Mouse (Mus musculus) G1E (cell line): ENCODE measurements around the gene Npas3. TPM values are rescaled to one million over a fixed set of nuclear protein-coding genes. Genes with fewer than 3 reads are reported as not detected.

Experiments used
- ATAC-seq: 2 replicates; pipeline ENCODE4 v1.8.0; 2016; ENCODE audit warnings: mild to moderate bottlenecking; ENCODE audit not compliant: insufficient number of reproducible peaks, poor library complexity, low FRiP score, severe bottlenecking; ENCODE audit errors: extremely low read depth
- DNase-seq: peaks from one replicate; pipeline ENCODE4 v3.0.0; 2012; ENCODE audit warnings: low spot score
- H3K27me3 ChIP-seq: 2 replicates; pipeline ENCODE4 v1.6.1; 2012; ENCODE audit warnings: mild to moderate bottlenecking, low read length, inconsistent platforms; ENCODE audit not compliant: insufficient read depth
- H3K36me3 ChIP-seq: replicated peaks from 2 replicates; pipeline ENCODE3; 2012; ENCODE audit warnings: mild to moderate bottlenecking, inconsistent platforms
- H3K4me1 ChIP-seq: 2 replicates; pipeline ENCODE4 v1.6.1; 2012; ENCODE audit warnings: low read depth, low read length, inconsistent platforms, mixed read lengths; ENCODE audit not compliant: insufficient read depth
- H3K4me3 ChIP-seq: 2 replicates; pipeline ENCODE4 v1.5.1; 2012; ENCODE audit warnings: low read depth, mild to moderate bottlenecking, inconsistent platforms, low read length, moderate library complexity, mixed read lengths
- H3K9me3 ChIP-seq: replicated peaks from 2 replicates; pipeline ENCODE4 v1.6.1; 2012; ENCODE audit warnings: inconsistent platforms
- CTCF ChIP-seq: IDR thresholded peaks from 2 replicates; pipeline ENCODE4 v1.5.1; 2012; ENCODE audit warnings: low read depth, low read length, inconsistent platforms, mixed read lengths
- GATA1 ChIP-seq: IDR thresholded peaks from 2 replicates; pipeline ENCODE4 v1.6.1; 2012; ENCODE audit warnings: borderline replicate concordance, low read length, inconsistent platforms, mixed read lengths
- GATA2 ChIP-seq: IDR thresholded peaks from 2 replicates; pipeline ENCODE4 v1.6.1; 2012; ENCODE audit warnings: low read depth, low read length, inconsistent platforms, borderline replicate concordance
- POLR2AphosphoS5 ChIP-seq: IDR thresholded peaks from 2 replicates; pipeline ENCODE4 v1.6.1; 2012; ENCODE audit warnings: low read depth, low read length, inconsistent platforms; ENCODE audit not compliant: insufficient replicate concordance
- TAL1 ChIP-seq: conservative IDR thresholded peaks from 2 replicates; pipeline ENCODE4 v1.6.1; 2012; ENCODE audit warnings: low read depth, low read length, inconsistent platforms, mixed read lengths
- polyA plus RNA-seq: library from polyadenylated mRNA; stranded (reverse); fragments of >175 nt; gene quantifications from 2 replicates; pipeline ENCODE4 v1.2.3, GENCODE M21; 2012
- total RNA-seq, 2 experiments: library from RNA; stranded (forward) in 1 of 2; stranded (reverse) in 1 of 2; fragments of 200-1000 nt in 1 of 2; fragments of >200 nt in 1 of 2; fragmentation: Nextera tagmentation in 1 of 2; gene quantifications; 2 replicates each; pipeline ENCODE4 v1.2.3; 2014 to 2017

Gene Npas3
- total and polyA plus RNA-seq, 3 experiments: 0.11 TPM; not detected in 2

GRCm38 (mm10) chr12:53981575-53982507 is 733.4 kb downstream of the Npas3 start:
- H3K27me3 ChIP-seq: no peaks in the 10 kb centered on the region
- DNase-seq: no peak
- no peak for TF ChIP-seq TAL1
- TF ChIP-seq POLR2AphosphoS5: no peak
- no peak for TF ChIP-seq GATA2
- TF ChIP-seq GATA1: no peak
- TF ChIP-seq CTCF: no peak
- no peaks in the 10 kb centered on the region for H3K36me3 ChIP-seq
- no peak for ATAC-seq
- H3K4me1 ChIP-seq: no peaks in the 10 kb centered on the region
- H3K9me3 ChIP-seq: peaks cover 62% of the 10 kb centered on the region
- H3K4me3 ChIP-seq: no peak overlapping the region

- Histone ChIP-seq H3K36me3 (no peaks in the 10 kb centered on the region), H3K4me1 (no peaks in the 10 kb centered on the region), H3K27me3 (no peaks in the 10 kb centered on the region), H3K9me3 (peaks cover 66% of the 10 kb centered on the region), H3K4me3 (no peak overlapping the region)
- ATAC-seq (no peak), DNase-seq (no peak)
- TF ChIP-seq GATA2 (no peak), POLR2AphosphoS5 (no peak), TAL1 (no peak), GATA1 (no peak), CTCF (no peak)
Measured at GRCm38 (mm10) chr12:53983946-53984345, 735.5 kb downstream of the Npas3 start.

GRCm38 (mm10) chr12:53985851-53986842 is 737.7 kb downstream of the Npas3 start:
- DNase-seq: no peak
- Histone ChIP-seq H3K4me1 (no peaks in the 10 kb centered on the region), H3K36me3 (no peaks in the 10 kb centered on the region), H3K4me3 (no peak overlapping the region), H3K27me3 (no peaks in the 10 kb centered on the region), H3K9me3 (peaks cover 58% of the 10 kb centered on the region)
- no peak for ATAC-seq
- TF ChIP-seq CTCF: no peak

GRCm38 (mm10) chr12:53992411-53992810 is 743.9 kb downstream of the Npas3 start:
- no peak for ATAC-seq
- Histone ChIP-seq H3K9me3 (peaks cover 38% of the 10 kb centered on the region), H3K36me3 (no peaks in the 10 kb centered on the region), H3K4me1 (no peaks in the 10 kb centered on the region), H3K27me3 (no peaks in the 10 kb centered on the region), H3K4me3 (no peak overlapping the region)
- no peak for DNase-seq
- TF ChIP-seq CTCF (no peak), GATA1 (no peak), GATA2 (no peak), TAL1 (no peak), POLR2AphosphoS5 (no peak)

GRCm38 (mm10) chr12:53995710-53996109 is 747.2 kb downstream of the Npas3 start:
- ATAC-seq (no peak), DNase-seq (no peak)
- H3K27me3 ChIP-seq: no peaks in the 10 kb centered on the region
- peaks cover 45% of the 10 kb centered on the region for H3K9me3 ChIP-seq
- no peaks in the 10 kb centered on the region for H3K36me3 ChIP-seq
- TF ChIP-seq CTCF: no peak
- TF ChIP-seq TAL1: no peak
- no peak for TF ChIP-seq GATA2
- TF ChIP-seq GATA1: no peak
- no peak for TF ChIP-seq POLR2AphosphoS5
- H3K4me3 ChIP-seq: no peak overlapping the region
- no peaks in the 10 kb centered on the region for H3K4me1 ChIP-seq

- ATAC-seq (no peak), DNase-seq (no peak)
- no peak overlapping the region for H3K4me3 ChIP-seq
- H3K9me3 ChIP-seq: peaks cover 47% of the 10 kb centered on the region
- no peaks in the 10 kb centered on the region for H3K27me3 ChIP-seq
- H3K4me1 ChIP-seq: no peaks in the 10 kb centered on the region
- no peaks in the 10 kb centered on the region for H3K36me3 ChIP-seq
- TF ChIP-seq TAL1: no peak
- no peak for TF ChIP-seq GATA1
- TF ChIP-seq CTCF: no peak
- no peak for TF ChIP-seq POLR2AphosphoS5
- no peak for TF ChIP-seq GATA2
Measured at GRCm38 (mm10) chr12:53997141-53997540, 748.7 kb downstream of the Npas3 start.
